Mouse (Mus musculus): ENCODE measurements around the gene Spag16. TPM values are rescaled to one million over a fixed set of nuclear protein-coding genes. Genes with fewer than 3 reads are reported as not detected.
A peak's percentile ranks its signal among the peaks of the same experiment; 100 is the strongest.

Spag16 gene
- polyA plus RNA-seq, 1 experiment from 2014 or later, result 0.71 TPM

GRCm38 (mm10) chr1:70703934-70704333, 877.2 kb downstream of the Spag16 start:
- 71% methylated on average over 3 of the region's 3 CpGs for whole genome bisulfite sequencing
- TF ChIP-seq CTCF (IDR thresholded peaks at IDR 0.05; ENCODE audit: low read depth), result no peak

GRCm38 (mm10) chr1:70705821-70706220, 879.1 kb downstream of the Spag16 start:
- Histone ChIP-seq H3K36me3 (ENCODE audit: insufficient read depth, low read length) (no peaks in the 10 kb centered on the region), H3K9ac (ENCODE audit: low read depth, low read length) (no peak overlapping the region), H3K4me1 (replicated peaks; ENCODE audit: insufficient read depth, low read length) (no peaks in the 10 kb centered on the region), H3K27ac (no peak overlapping the region), H3K4me2 (ENCODE audit: low read length) (no peak overlapping the region), H3K27me3 (ENCODE audit: insufficient read depth, low read length) (no peaks in the 10 kb centered on the region), H3K4me3 (replicated peaks; ENCODE audit: low read depth, low read length) (no peak overlapping the region), H3K9me3 (replicated peaks; ENCODE audit: low read length) (no peaks in the 10 kb centered on the region)
- 78% methylated on average over 3 of the region's 3 CpGs for WGBS
- no peak for DNase-seq (ENCODE audit: low spot score)
- ATAC-seq (replicated peaks; ENCODE audit: low FRiP score, low read depth), result no peak
- no peak for TF ChIP-seq CTCF (IDR thresholded peaks at IDR 0.05; ENCODE audit: low read depth)

More at GRCm38 (mm10) chr1:70703934-70704333, 877.2 kb downstream of the Spag16 start:
- Histone ChIP-seq H3K4me2 (ENCODE audit: low read length) (no peak overlapping the region), H3K4me3 (replicated peaks; ENCODE audit: low read depth, low read length) (no peak overlapping the region), H3K9ac (ENCODE audit: low read depth, low read length) (no peak overlapping the region), H3K36me3 (ENCODE audit: insufficient read depth, low read length) (no peaks in the 10 kb centered on the region), H3K4me1 (replicated peaks; ENCODE audit: insufficient read depth, low read length) (no peaks in the 10 kb centered on the region), H3K9me3 (replicated peaks; ENCODE audit: low read length) (no peaks in the 10 kb centered on the region), H3K27ac (no peak overlapping the region), H3K27me3 (ENCODE audit: insufficient read depth, low read length) (no peaks in the 10 kb centered on the region)
- DNase-seq (ENCODE audit: low spot score), result no peak
- no peak for ATAC-seq (replicated peaks; ENCODE audit: low FRiP score, low read depth)

DNA sequence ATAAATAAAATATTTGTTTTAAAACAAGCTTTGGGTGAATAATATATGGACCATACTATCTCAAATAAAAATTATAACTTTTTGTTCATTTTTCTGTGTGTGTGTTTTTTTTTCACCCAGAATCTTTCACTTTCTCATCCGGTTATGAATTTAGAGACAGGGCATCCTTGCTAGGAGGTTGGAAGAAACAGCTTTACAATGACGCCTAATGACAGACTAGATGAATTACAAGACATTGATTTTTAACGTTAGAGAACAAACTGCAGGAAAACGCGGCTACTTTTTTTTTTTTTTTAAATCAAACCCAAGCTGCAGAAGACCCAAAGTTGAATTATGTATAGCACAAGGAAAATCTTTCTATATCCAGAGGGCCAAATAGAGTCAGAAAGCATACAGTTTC, 898.3 kb downstream of the Spag16 start:
- no peak overlapping the region for H3K9ac ChIP-seq (ENCODE audit: low read depth, low read length)
- H3K4me2 ChIP-seq (ENCODE audit: low read length), result no peak overlapping the region
- no peaks in the 10 kb centered on the region for H3K9me3 ChIP-seq (replicated peaks; ENCODE audit: low read length)
- TF ChIP-seq CTCF (IDR thresholded peaks at IDR 0.05; ENCODE audit: low read depth), result no peak
- H3K27me3 ChIP-seq (ENCODE audit: insufficient read depth, low read length), result no peaks in the 10 kb centered on the region
- DNase-seq (ENCODE audit: low spot score) (no peak), ATAC-seq (replicated peaks; ENCODE audit: low FRiP score, low read depth) (no peak)
- H3K27ac ChIP-seq, result no peak overlapping the region
- H3K36me3 ChIP-seq (ENCODE audit: insufficient read depth, low read length), result no peaks in the 10 kb centered on the region
- no peaks in the 10 kb centered on the region for H3K4me1 ChIP-seq (replicated peaks; ENCODE audit: insufficient read depth, low read length)
- H3K4me3 ChIP-seq (replicated peaks; ENCODE audit: low read depth, low read length), result no peak overlapping the region
- WGBS, result 63% methylated on average over 5 of the region's 5 CpGs

- ATAC-seq (replicated peaks; ENCODE audit: low FRiP score, low read depth) (peak; percentile 52; the same call in 1 of the 2 replicates), DNase-seq (ENCODE audit: low spot score) (peak; percentile 80)
- H3K9me3 ChIP-seq (replicated peaks; ENCODE audit: low read length), result no peaks in the 10 kb centered on the region
- 6% methylated on average over 13 of the region's 13 CpGs for WGBS
- H3K36me3 ChIP-seq (ENCODE audit: insufficient read depth, low read length), result no peaks in the 10 kb centered on the region
- no peak for TF ChIP-seq CTCF (IDR thresholded peaks at IDR 0.05; ENCODE audit: low read depth)
- H3K27me3 ChIP-seq (ENCODE audit: insufficient read depth, low read length), result no peaks in the 10 kb centered on the region
- H3K4me1 ChIP-seq (replicated peaks; ENCODE audit: insufficient read depth, low read length), result no peaks in the 10 kb centered on the region
- no peak within 1 kb of the TSS for H3K4me3 ChIP-seq (replicated peaks; ENCODE audit: low read depth, low read length)
- no peak within 1 kb of the TSS for H3K4me2 ChIP-seq (ENCODE audit: low read length)
- H3K27ac ChIP-seq, result no peak within 1 kb of the TSS
- H3K9ac ChIP-seq (ENCODE audit: low read depth, low read length), result no peak within 1 kb of the TSS
These were observed 898.9 kb downstream of the Spag16 start, which contains the start of gene Vwc2l for GRCm38 (mm10) chr1:70725655-70726066. TSS of gene Vwc2l (plus strand) at chr1:70725715.

Other genes with a start within 250 kb of the Spag16 start
- gene Ikzf2, start 139.7 kb upstream of the Spag16 start, polyA plus RNA-seq (2015; fragmentation: Nextera tagmentation; extraction: Ambion mirVana), result 1.7 and 2.7 TPM in 2 replicates